Mouse (Mus musculus) thymus, postnatal 25 days (tissue): ENCODE results near the gene Ctrl.
"Not testable (repeated sequence)": the region's sequence is repeated elsewhere in the genome, so short reads cannot be mapped to it uniquely, and the experiment has no call there.

Experiments used
- DNase-seq: peaks from one replicate; pipeline ENCODE4 v3.0.0; 2022

Ctrl gene

GRCm38 (mm10) chr8:105933762-105934161 is at the start of gene Ctrl:
Ctrl (minus strand) TSS chr8:105933862.
- DNase-seq = no peak

- not testable (repeated sequence) for DNase-seq
Measured at GRCm38 (mm10) chr8:105983406-105983805, 49.7 kb upstream of the Ctrl start.

- no peak for DNase-seq
Measured at GRCm38 (mm10) chr8:105981146-105981545, 47.5 kb upstream of the Ctrl start.

- no peak for DNase-seq
Measured at GRCm38 (mm10) chr8:105979325-105979724, 45.7 kb upstream of the Ctrl start, which contains the start of gene Dpep3. Dpep3 (minus strand) TSS chr8:105979429.

- no peak for DNase-seq
Measured at GRCm38 (mm10) chr8:105975363-105975762, 41.7 kb upstream of the Ctrl start.

- DNase-seq = no peak
Measured at GRCm38 (mm10) chr8:105971019-105971720, 37.5 kb upstream of the Ctrl start.

GRCm38 (mm10) chr8:105969367-105969766 is 35.7 kb upstream of the Ctrl start:
- no peak for DNase-seq

- peak; percentile 64 for DNase-seq
Measured at GRCm38 (mm10) chr8:105966692-105967311, 33.1 kb upstream of the Ctrl start.

GRCm38 (mm10) chr8:105965905-105966341 is 32.3 kb upstream of the Ctrl start, which contains the start of gene Slc12a4:
Slc12a4 (minus strand) TSS chr8:105966097.
- peak; percentile 87 for DNase-seq

- peak; percentile 63 for DNase-seq
Measured at GRCm38 (mm10) chr8:105965266-105965904, 31.7 kb upstream of the Ctrl start.

- DNase-seq = no peak
Measured at GRCm38 (mm10) chr8:105964506-105965265, 31.0 kb upstream of the Ctrl start.

- DNase-seq = no peak
Measured at GRCm38 (mm10) chr8:105961536-105961935, 27.9 kb upstream of the Ctrl start.

- DNase-seq = no peak
Measured at GRCm38 (mm10) chr8:105961101-105961500, 27.4 kb upstream of the Ctrl start.

- DNase-seq = no peak
Measured at GRCm38 (mm10) chr8:105959350-105959749, 25.7 kb upstream of the Ctrl start.

GRCm38 (mm10) chr8:105957813-105958212 is 24.2 kb upstream of the Ctrl start:
- DNase-seq = no peak

GRCm38 (mm10) chr8:105956556-105956955 is 22.9 kb upstream of the Ctrl start:
- no peak for DNase-seq

GRCm38 (mm10) chr8:105951057-105951659 is 17.5 kb upstream of the Ctrl start:
- DNase-seq = no peak

- DNase-seq = no peak
Measured at GRCm38 (mm10) chr8:105949350-105949749, 15.7 kb upstream of the Ctrl start.

GRCm38 (mm10) chr8:105943321-105943739 is 9.7 kb upstream of the Ctrl start, which contains the start of gene Lcat:
Lcat (minus strand) TSS chr8:105943382.
- DNase-seq = no peak

- DNase-seq = no peak
Measured at GRCm38 (mm10) chr8:105942542-105942941, 8.9 kb upstream of the Ctrl start.

GRCm38 (mm10) chr8:105942026-105942425 is 8.4 kb upstream of the Ctrl start:
- no peak for DNase-seq

GRCm38 (mm10) chr8:105938306-105938669 is 4.6 kb upstream of the Ctrl start, which contains the start of gene Psmb10:
Psmb10 (minus strand) TSS chr8:105938444.
- no peak for DNase-seq
